Mouse (Mus musculus) thymus, postnatal 25 days (tissue): ENCODE results near the gene Cenpf.

Experiments
- DNase-seq: peaks from one replicate; pipeline ENCODE4 v3.0.0; 2022

The Cenpf gene

GRCm38 (mm10) chr1:189627976-189628768 lies 59.7 kb downstream of the Cenpf start:
- peak; percentile 74 for DNase-seq

GRCm38 (mm10) chr1:189624756-189625155 lies 63.1 kb downstream of the Cenpf start:
- DNase-seq = no peak

GRCm38 (mm10) chr1:189618970-189619740 lies 68.7 kb downstream of the Cenpf start:
- DNase-seq = no peak

- no peak for DNase-seq
Measured at GRCm38 (mm10) chr1:189617381-189617780, 70.5 kb downstream of the Cenpf start.

DNA sequence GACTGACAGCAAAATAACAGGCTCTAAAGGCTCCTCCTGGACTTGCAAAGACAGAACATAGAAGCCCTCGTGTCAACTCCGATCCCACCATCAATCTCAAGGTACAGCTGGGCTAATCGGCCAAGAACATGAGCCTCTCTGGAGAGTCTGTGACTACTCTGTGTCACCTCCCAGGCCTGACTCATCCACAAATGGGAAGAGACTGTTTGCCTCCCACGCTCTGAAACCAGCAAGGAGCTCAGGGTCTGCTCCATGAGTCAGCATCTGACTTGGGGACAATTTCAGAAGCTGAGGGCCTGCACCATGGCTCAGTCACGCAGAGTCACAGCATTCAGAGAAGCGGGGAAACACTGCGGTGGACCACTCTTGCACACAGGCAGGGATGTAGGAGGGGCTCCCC lies 72.6 kb downstream of the Cenpf start:
- DNase-seq = no peak

DNA sequence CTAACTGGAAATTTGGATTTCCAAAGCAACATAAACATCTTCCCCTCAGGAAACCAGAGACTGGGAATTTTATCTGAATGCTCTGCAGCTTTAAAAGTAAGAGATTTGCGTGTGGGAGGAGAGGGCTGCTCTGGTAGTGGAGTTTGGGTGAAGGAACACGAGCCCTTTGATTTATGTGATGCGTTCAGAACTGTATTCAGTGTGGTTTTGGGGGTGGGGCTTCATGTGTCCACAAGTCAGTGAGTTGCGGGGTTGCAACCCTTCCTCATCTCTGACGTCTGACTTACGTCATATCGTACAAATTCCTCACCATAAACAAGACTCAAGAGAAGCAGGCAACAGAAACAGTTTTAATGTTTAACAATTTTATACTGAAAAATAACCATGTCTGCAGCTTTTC lies 74.8 kb downstream of the Cenpf start:
- DNase-seq = no peak

- no peak for DNase-seq
Measured at GRCm38 (mm10) chr1:189611775-189612174, 76.1 kb downstream of the Cenpf start.

DNA sequence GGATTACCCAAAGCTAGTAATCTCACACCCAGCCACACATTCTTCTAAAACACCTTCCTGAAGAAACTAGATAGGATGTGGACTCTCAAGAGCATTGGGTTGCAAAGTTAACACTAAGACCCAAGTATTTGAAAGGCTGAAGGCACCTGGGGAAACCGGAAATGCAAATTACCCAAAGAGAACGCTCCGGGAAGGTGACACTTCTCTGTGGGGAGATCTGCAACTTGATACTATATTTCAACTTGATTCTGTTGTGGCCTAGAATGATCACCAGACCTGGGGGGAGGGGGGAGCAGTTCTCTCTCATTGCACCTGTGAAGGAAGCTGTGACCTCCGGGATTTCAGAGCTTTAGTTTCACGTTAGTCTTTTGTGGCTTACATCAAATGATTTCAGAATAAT lies 79.2 kb downstream of the Cenpf start:
- DNase-seq = peak; percentile 76

- DNase-seq = no peak
Measured at GRCm38 (mm10) chr1:189608039-189608438, 79.8 kb downstream of the Cenpf start.

GRCm38 (mm10) chr1:189605598-189606126 lies 82.2 kb downstream of the Cenpf start:
- no peak for DNase-seq

DNA sequence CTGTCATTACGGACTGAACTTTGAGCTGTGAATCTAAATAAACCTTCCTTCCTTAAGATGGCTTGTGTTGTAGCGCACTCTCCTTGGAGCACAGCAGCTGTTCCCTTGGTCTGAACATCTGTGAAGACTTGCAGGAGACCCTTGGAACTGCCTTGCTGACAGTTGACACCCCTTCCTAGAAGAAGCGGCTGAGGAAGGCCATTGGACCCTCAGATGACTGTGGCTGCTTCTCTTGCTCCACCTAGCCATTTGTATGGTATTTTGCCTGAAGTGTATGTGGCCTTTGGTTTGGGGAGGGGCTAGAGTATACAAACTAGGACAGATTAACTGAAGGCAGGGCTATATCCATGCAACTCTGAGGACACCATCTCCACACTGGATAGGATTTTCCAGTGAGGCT lies 90.8 kb downstream of the Cenpf start:
- DNase-seq = no peak
